Mouse (Mus musculus) frontal cortex, postnatal 14 days (tissue): ENCODE results near the gene Pde4a.
"Not testable (repeated sequence)": the region's sequence is repeated elsewhere in the genome, so short reads cannot be mapped to it uniquely, and the experiment has no call there.

Experiments
- DNase-seq, 2 experiments: peaks; one replicate each; pipeline ENCODE4 v3.0.0; 2022; ENCODE audit warnings: low spot score in 2 of 2

Gene Pde4a

GRCm38 (mm10) chr9:21183421-21183820 lies 17.9 kb downstream of the Pde4a start:
- DNase-seq = no peak

GRCm38 (mm10) chr9:21183905-21184413 lies 18.4 kb downstream of the Pde4a start:
- DNase-seq = no peak

- no peak for DNase-seq
Observed at GRCm38 (mm10) chr9:21184733-21185132, 19.2 kb downstream of the Pde4a start.

GRCm38 (mm10) chr9:21185436-21185835 lies 19.9 kb downstream of the Pde4a start:
- DNase-seq = no peak

- no peak for DNase-seq
Observed at GRCm38 (mm10) chr9:21189905-21190304, 24.4 kb downstream of the Pde4a start.

GRCm38 (mm10) chr9:21190670-21191069 lies 25.2 kb downstream of the Pde4a start:
- DNase-seq = no peak

GRCm38 (mm10) chr9:21193786-21194185 lies 28.3 kb downstream of the Pde4a start:
- DNase-seq = no peak

GRCm38 (mm10) chr9:21194787-21195493 lies 29.4 kb downstream of the Pde4a start:
- no peak for DNase-seq

- not testable (repeated sequence) for DNase-seq
Observed at GRCm38 (mm10) chr9:21195736-21196505, 30.4 kb downstream of the Pde4a start.

GRCm38 (mm10) chr9:21196521-21197433 lies 31.3 kb downstream of the Pde4a start:
- peak; percentile 43 to 52 for DNase-seq

GRCm38 (mm10) chr9:21197981-21198380 lies 32.5 kb downstream of the Pde4a start:
- DNase-seq = peak; percentile 69 to 77

- no peak for DNase-seq
Observed at GRCm38 (mm10) chr9:21198960-21199359, 33.4 kb downstream of the Pde4a start.

GRCm38 (mm10) chr9:21204156-21204527 lies 38.6 kb downstream of the Pde4a start:
- DNase-seq = no peak

- DNase-seq = peak in 1 of 2 experiments; percentile 53
Observed at GRCm38 (mm10) chr9:21204528-21205272, 39.2 kb downstream of the Pde4a start.

- no peak for DNase-seq
Observed at GRCm38 (mm10) chr9:21206848-21207247, 41.3 kb downstream of the Pde4a start.

- no peak for DNase-seq
Observed at GRCm38 (mm10) chr9:21208626-21209025, 43.1 kb downstream of the Pde4a start.

GRCm38 (mm10) chr9:21210821-21211220 lies 45.3 kb downstream of the Pde4a start:
- DNase-seq = no peak

- no peak for DNase-seq
Observed at GRCm38 (mm10) chr9:21211624-21212023, 46.1 kb downstream of the Pde4a start.

- DNase-seq = no peak
Observed at GRCm38 (mm10) chr9:21213617-21214190, 48.2 kb downstream of the Pde4a start.

- DNase-seq = no peak
Observed at GRCm38 (mm10) chr9:21216050-21216841, 50.7 kb downstream of the Pde4a start.
